Mouse (Mus musculus): Measurements from ENCODE around the gene Pde3b. TPM values are rescaled to one million over a fixed set of nuclear protein-coding genes. Genes with fewer than 3 reads are reported as not detected.
A peak's percentile ranks its signal among the peaks of the same experiment; 100 is the strongest.
"Not testable (repeated sequence)": the region's sequence is repeated elsewhere in the genome, so short reads cannot be mapped to it uniquely, and the experiment has no call there.

Gene Pde3b
- total RNA-seq, 2 experiments from 2014 or later = 8.4 to 12.5 TPM

GRCm38 (mm10) chr7:114474889-114475288 is 59.8 kb downstream of the Pde3b start:
- DNase-seq (ENCODE audit: low spot score in 2 of 2) = no peak
- intact Hi-C loops (cut with DNase I) = no loop called here

- no peak for DNase-seq (ENCODE audit: low spot score in 2 of 2)
- intact Hi-C loops (cut with DNase I) = no loop called here
Observed at GRCm38 (mm10) chr7:114477884-114478283, 62.8 kb downstream of the Pde3b start.

GRCm38 (mm10) chr7:114478901-114479300 is 63.8 kb downstream of the Pde3b start:
- DNase-seq (ENCODE audit: low spot score in 2 of 2) = no peak
- intact Hi-C loops (cut with DNase I) = no loop called here

- intact Hi-C loops (cut with DNase I) = loop anchor here (5.0 kb wide), 1 partner anchor 62 kb away; the partner anchor contains the start of gene Pde3b
- DNase-seq (ENCODE audit: low spot score in 2 of 2) = no peak
Observed at GRCm38 (mm10) chr7:114479779-114480178, 64.7 kb downstream of the Pde3b start.

- no peak for DNase-seq (ENCODE audit: low spot score in 2 of 2)
- intact Hi-C loops (cut with DNase I) = loop anchor here (5.0 kb wide), 1 partner anchor 63 kb away; the partner anchor contains the start of gene Pde3b
Observed at GRCm38 (mm10) chr7:114480196-114480989, 65.3 kb downstream of the Pde3b start.

- intact Hi-C loops (cut with DNase I) = loop anchor here (5.0 kb wide), 1 partner anchor 64 kb away; the partner anchor contains the start of gene Pde3b
- DNase-seq (ENCODE audit: low spot score in 2 of 2) = no peak
Observed at GRCm38 (mm10) chr7:114481008-114481407, 65.9 kb downstream of the Pde3b start.

- no peak for DNase-seq (ENCODE audit: low spot score in 2 of 2)
- intact Hi-C loops (cut with DNase I) = loop anchor here (5.0 kb wide), 1 partner anchor 64 kb away; the partner anchor contains the start of gene Pde3b
Observed at GRCm38 (mm10) chr7:114481429-114481931, 66.4 kb downstream of the Pde3b start.

- intact Hi-C loops (cut with DNase I) = loop anchor here (5.0 kb wide), 1 partner anchor 215 kb away; the partner anchor contains the start of gene Psma1
- no peak for DNase-seq (ENCODE audit: low spot score in 2 of 2)
Observed at GRCm38 (mm10) chr7:114492540-114492939, 77.5 kb downstream of the Pde3b start.

- intact Hi-C loops (cut with DNase I) = loop anchor here (5.0 kb wide), 1 partner anchor 217 kb away; the partner anchor contains the start of gene Psma1
Observed at GRCm38 (mm10) chr7:114494033-114494432, 79.0 kb downstream of the Pde3b start.

GRCm38 (mm10) chr7:114499293-114499692 is 84.2 kb downstream of the Pde3b start:
- DNase-seq (ENCODE audit: low spot score in 2 of 2) = no peak
- intact Hi-C loops (cut with DNase I) = no loop called here

More at GRCm38 (mm10) chr7:114494033-114494432, 79.0 kb downstream of the Pde3b start:
- peak; percentile 6 to 43 for DNase-seq (ENCODE audit: low spot score in 2 of 2)

GRCm38 (mm10) chr7:114508879-114509278 is 93.8 kb downstream of the Pde3b start:
- no peak for DNase-seq (ENCODE audit: low spot score in 2 of 2)
- intact Hi-C loops (cut with DNase I) = no loop called here

GRCm38 (mm10) chr7:114520122-114520521 is 105.0 kb downstream of the Pde3b start:
- no peak for DNase-seq (ENCODE audit: low spot score in 2 of 2)
- intact Hi-C loops (cut with DNase I) = no loop called here

GRCm38 (mm10) chr7:114526245-114526644 is 111.2 kb downstream of the Pde3b start:
- intact Hi-C loops (cut with DNase I) = no loop called here

GRCm38 (mm10) chr7:114536179-114536578 is 121.1 kb downstream of the Pde3b start:
- no peak for DNase-seq (ENCODE audit: low spot score in 2 of 2)
- intact Hi-C loops (cut with DNase I) = no loop called here

More at GRCm38 (mm10) chr7:114526245-114526644, 111.2 kb downstream of the Pde3b start:
- DNase-seq (ENCODE audit: low spot score in 2 of 2) = no peak

- peak; percentile 83 to 89 for DNase-seq (ENCODE audit: low spot score in 2 of 2)
- intact Hi-C loops (cut with DNase I) = no loop called here
Observed at GRCm38 (mm10) chr7:114562531-114563241, 147.6 kb downstream of the Pde3b start, which contains the start of gene Cyp2r1. Gene Cyp2r1, minus strand, starts transcription at chr7:114562972.

GRCm38 (mm10) chr7:114573866-114574265 is 158.8 kb downstream of the Pde3b start:
- intact Hi-C loops (cut with DNase I) = not testable (repeated sequence)

GRCm38 (mm10) chr7:114576931-114577330 is 161.8 kb downstream of the Pde3b start:
- no peak for DNase-seq (ENCODE audit: low spot score in 2 of 2)
- intact Hi-C loops (cut with DNase I) = no loop called here

More at GRCm38 (mm10) chr7:114573866-114574265, 158.8 kb downstream of the Pde3b start:
- not testable (repeated sequence) for DNase-seq (ENCODE audit: low spot score in 2 of 2)

- DNase-seq (ENCODE audit: low spot score in 2 of 2) = no peak
- intact Hi-C loops (cut with DNase I) = no loop called here
Observed at GRCm38 (mm10) chr7:114577665-114578064, 162.6 kb downstream of the Pde3b start.

- intact Hi-C loops (cut with DNase I) = loop anchor here (1.0 to 5.0 kb wide), 4 partner anchors 56 to 237 kb away; partner anchors contain the start of genes Calca and Calcb
- peak; percentile 61 to 63 for DNase-seq (ENCODE audit: low spot score in 2 of 2)
Observed at GRCm38 (mm10) chr7:114580426-114580825, 165.3 kb downstream of the Pde3b start.

GRCm38 (mm10) chr7:114581200-114581599 is 166.1 kb downstream of the Pde3b start:
- no peak for DNase-seq (ENCODE audit: low spot score in 2 of 2)
- intact Hi-C loops (cut with DNase I) = loop anchor here (5.0 kb wide), 2 partner anchors 91 to 136 kb away; partner anchors contain the start of gene Calcb

All from left cerebral cortex, postnatal 25 days (tissue).